Mouse (Mus musculus): Measurements from ENCODE around the gene Dgkb. TPM values are rescaled to one million over a fixed set of nuclear protein-coding genes. Genes with fewer than 3 reads are reported as not detected.

The Dgkb gene
- 0.42 and 0.77 TPM in 2 replicates for polyA plus RNA-seq (2014; fragmentation: Nextera tagmentation; extraction: Ambion mirVana)

DNA sequence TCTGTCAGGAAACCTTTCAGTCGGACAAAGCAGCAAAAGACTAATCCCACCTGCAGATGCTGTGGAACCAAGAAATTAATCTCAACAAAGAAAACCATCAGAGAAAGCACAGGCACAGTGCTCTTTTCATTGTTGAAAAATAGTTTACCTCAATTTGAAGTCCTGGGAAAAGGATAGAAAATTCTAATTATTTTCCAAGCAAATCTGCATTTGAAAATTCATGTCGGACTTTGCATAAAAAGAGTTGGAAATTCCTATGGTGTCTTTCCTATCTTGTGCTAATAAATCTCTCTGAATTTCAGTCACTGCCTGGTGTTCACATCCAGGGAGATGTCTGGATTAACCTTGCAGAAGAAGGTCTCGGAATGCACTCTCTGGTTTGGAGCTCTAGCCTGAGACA, at the start of gene Dgkb:
TSS of gene Dgkb (plus strand) at position 301 of the 400 bp plus-strand sequence.
- no peak within 1 kb of the TSS for H3K4me2 ChIP-seq (ENCODE audit: low read depth, low read length)
- H3K9me3 ChIP-seq (replicated peaks; ENCODE audit: control insufficient read depth, low read length) = no peaks in the 10 kb centered on the region
- H3K4me3 ChIP-seq (ENCODE audit: low read depth, low read length) = no peak within 1 kb of the TSS
- no peaks in the 10 kb centered on the region for H3K4me1 ChIP-seq (ENCODE audit: control insufficient read depth, insufficient read depth, low read length)
- no peaks in the 10 kb centered on the region for H3K27me3 ChIP-seq (ENCODE audit: control insufficient read depth, insufficient read depth, low read length)
- H3K9ac ChIP-seq (replicated peaks; ENCODE audit: low read length) = no peak within 1 kb of the TSS
- no peak within 1 kb of the TSS for H3K27ac ChIP-seq (replicated peaks; ENCODE audit: low read depth, low read length)
- H3K36me3 ChIP-seq (replicated peaks; ENCODE audit: control insufficient read depth, insufficient read depth, low read depth, low read length) = no peaks in the 10 kb centered on the region
- WGBS = 71% methylated on average over 3 of the region's 3 CpGs
- DNase-seq (ENCODE audit: low spot score) = no peak
- no peak for ATAC-seq (replicated peaks; ENCODE audit: insufficient number of reproducible peaks, low FRiP score, low TSS enrichment, low read depth)

DNA sequence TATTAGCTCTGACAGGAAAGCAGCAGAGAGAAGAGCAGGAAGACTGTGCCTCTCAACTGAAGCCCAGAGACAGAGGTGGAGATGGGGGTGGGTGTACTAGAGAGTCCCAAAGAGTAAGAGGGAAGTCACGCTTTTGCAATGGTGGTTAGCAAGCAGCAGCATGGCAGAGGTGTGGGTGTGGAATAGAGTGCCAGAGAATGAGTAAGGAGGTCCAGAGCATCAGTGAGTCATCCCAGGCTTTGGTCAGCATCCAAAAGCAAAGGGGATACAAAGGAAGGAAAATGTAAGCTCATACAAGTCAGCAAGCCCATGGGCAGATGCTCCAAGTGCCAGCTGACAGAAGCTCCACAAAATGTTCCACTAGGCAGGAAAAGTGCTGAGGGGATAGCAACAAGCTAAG, 47.7 kb upstream of the Dgkb start:
- Histone ChIP-seq H3K27me3 (ENCODE audit: control insufficient read depth, insufficient read depth, low read length) (no peaks in the 10 kb centered on the region), H3K27ac (replicated peaks; ENCODE audit: low read depth, low read length) (no peak overlapping the region), H3K4me3 (ENCODE audit: low read depth, low read length) (no peak overlapping the region), H3K9me3 (replicated peaks; ENCODE audit: control insufficient read depth, low read length) (no peaks in the 10 kb centered on the region), H3K4me2 (ENCODE audit: low read depth, low read length) (no peak overlapping the region), H3K36me3 (replicated peaks; ENCODE audit: control insufficient read depth, insufficient read depth, low read depth, low read length) (no peaks in the 10 kb centered on the region), H3K9ac (replicated peaks; ENCODE audit: low read length) (no peak overlapping the region), H3K4me1 (ENCODE audit: control insufficient read depth, insufficient read depth, low read length) (no peaks in the 10 kb centered on the region)
- DNase-seq (ENCODE audit: low spot score) (no peak), ATAC-seq (replicated peaks; ENCODE audit: insufficient number of reproducible peaks, low FRiP score, low TSS enrichment, low read depth) (no peak)
- 77% methylated on average over 1 of the region's 1 CpGs for WGBS

DNA sequence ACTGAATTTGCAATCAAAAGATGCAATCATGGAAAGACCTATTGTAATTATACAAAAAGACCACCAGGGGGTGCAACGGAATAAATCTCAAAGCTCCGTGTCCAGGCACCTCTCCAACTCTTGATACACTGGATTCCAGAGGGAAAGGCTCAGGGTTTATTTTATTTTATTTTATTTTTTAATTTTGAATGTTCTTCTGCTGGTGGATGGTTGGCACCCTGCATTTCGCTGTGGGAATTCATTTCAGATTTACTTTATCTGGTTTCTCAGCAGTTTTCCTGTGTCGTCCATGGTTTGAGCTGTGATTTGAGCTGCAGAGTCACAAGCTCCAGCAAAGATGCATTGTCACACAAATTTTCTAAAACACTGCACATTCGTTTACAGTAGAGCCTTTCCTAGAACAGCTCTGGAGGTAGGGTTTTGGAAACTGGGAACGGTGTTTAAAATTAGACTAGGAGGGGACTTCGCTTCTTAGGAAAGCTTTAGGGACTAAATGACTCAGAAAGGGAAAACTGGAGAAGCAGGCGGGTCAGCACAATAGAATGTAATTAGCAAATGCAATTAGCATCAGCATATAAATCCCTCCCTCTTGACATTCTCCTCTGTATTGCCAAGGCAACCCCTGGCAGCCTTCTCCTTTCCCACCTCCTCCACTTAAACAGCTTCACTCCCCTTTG, 43.7 kb upstream of the Dgkb start:
- 12% methylated on average over 8 of the region's 8 CpGs for WGBS
- Histone ChIP-seq H3K9me3 (replicated peaks; ENCODE audit: control insufficient read depth, low read length) (no peaks in the 10 kb centered on the region), H3K4me3 (ENCODE audit: low read depth, low read length) (no peak overlapping the region), H3K27me3 (ENCODE audit: control insufficient read depth, insufficient read depth, low read length) (no peaks in the 10 kb centered on the region), H3K4me2 (ENCODE audit: low read depth, low read length) (no peak overlapping the region), H3K9ac (replicated peaks; ENCODE audit: low read length) (no peak overlapping the region), H3K4me1 (ENCODE audit: control insufficient read depth, insufficient read depth, low read length) (no peaks in the 10 kb centered on the region), H3K36me3 (replicated peaks; ENCODE audit: control insufficient read depth, insufficient read depth, low read depth, low read length) (no peaks in the 10 kb centered on the region), H3K27ac (replicated peaks; ENCODE audit: low read depth, low read length) (no peak overlapping the region)
- ATAC-seq (replicated peaks; ENCODE audit: insufficient number of reproducible peaks, low FRiP score, low TSS enrichment, low read depth) (no peak), DNase-seq (ENCODE audit: low spot score) (peak; percentile 84)

DNA sequence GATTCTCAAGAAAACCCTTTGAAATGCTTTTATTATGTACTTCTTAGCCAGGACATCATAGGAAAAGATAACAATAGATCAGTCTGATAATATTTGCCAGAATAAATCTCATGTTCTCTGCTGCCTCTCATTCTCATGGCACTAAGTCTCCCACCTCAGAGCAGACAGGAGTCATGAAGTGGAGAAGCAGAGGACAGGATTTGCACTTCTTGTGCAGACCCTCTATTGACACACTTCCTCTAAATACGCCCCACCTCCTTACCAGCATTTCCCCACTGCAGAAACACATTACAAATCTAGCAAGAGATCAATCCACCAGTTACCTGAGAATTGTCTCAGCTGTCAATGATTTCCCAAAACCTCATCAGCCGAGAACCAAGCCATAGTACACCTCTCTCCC, 42.9 kb upstream of the Dgkb start:
- H3K4me2 ChIP-seq (ENCODE audit: low read depth, low read length) = no peak overlapping the region
- ATAC-seq (replicated peaks; ENCODE audit: insufficient number of reproducible peaks, low FRiP score, low TSS enrichment, low read depth) (no peak), DNase-seq (ENCODE audit: low spot score) (no peak)
- no peaks in the 10 kb centered on the region for H3K4me1 ChIP-seq (ENCODE audit: control insufficient read depth, insufficient read depth, low read length)
- no peaks in the 10 kb centered on the region for H3K9me3 ChIP-seq (replicated peaks; ENCODE audit: control insufficient read depth, low read length)
- H3K36me3 ChIP-seq (replicated peaks; ENCODE audit: control insufficient read depth, insufficient read depth, low read depth, low read length) = no peaks in the 10 kb centered on the region
- no peaks in the 10 kb centered on the region for H3K27me3 ChIP-seq (ENCODE audit: control insufficient read depth, insufficient read depth, low read length)
- no peak overlapping the region for H3K27ac ChIP-seq (replicated peaks; ENCODE audit: low read depth, low read length)
- H3K9ac ChIP-seq (replicated peaks; ENCODE audit: low read length) = no peak overlapping the region
- H3K4me3 ChIP-seq (ENCODE audit: low read depth, low read length) = no peak overlapping the region
- 38% methylated on average over 2 of the region's 2 CpGs for WGBS

DNA sequence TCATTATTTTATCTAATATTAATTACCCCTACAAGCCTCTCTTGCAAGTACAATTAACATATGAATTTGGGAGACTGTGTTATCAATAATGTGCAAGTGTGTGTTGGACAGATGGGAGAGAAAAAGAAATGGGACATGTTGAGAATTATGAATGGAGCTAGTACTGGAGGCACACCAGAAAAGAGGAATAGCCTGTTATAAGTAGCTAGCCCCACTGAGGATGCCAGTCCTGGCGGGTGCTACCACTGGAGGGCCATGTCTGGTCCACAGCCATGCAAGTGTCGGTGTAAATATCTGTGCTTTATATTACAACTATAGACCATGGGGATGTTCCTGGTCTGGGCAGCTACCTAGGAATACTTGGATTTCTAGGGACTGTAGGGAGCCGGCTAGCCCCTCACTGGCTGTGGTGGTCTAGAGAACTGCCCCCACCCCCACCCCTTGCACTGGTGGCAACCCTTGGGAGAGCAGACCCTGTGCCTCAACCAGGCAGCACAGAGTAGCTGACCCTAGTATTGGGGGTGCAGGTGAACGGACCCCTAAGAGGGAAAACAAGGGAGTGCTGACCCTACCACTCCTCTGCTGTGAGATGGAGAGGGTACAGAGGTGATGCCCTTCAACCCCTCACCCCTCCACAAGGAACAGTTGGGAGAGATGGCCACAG, 21.1 kb upstream of the Dgkb start:
- Histone ChIP-seq H3K27ac (replicated peaks; ENCODE audit: low read depth, low read length) (no peak overlapping the region), H3K9me3 (replicated peaks; ENCODE audit: control insufficient read depth, low read length) (no peaks in the 10 kb centered on the region), H3K4me3 (ENCODE audit: low read depth, low read length) (no peak overlapping the region), H3K9ac (replicated peaks; ENCODE audit: low read length) (no peak overlapping the region), H3K27me3 (ENCODE audit: control insufficient read depth, insufficient read depth, low read length) (no peaks in the 10 kb centered on the region), H3K36me3 (replicated peaks; ENCODE audit: control insufficient read depth, insufficient read depth, low read depth, low read length) (no peaks in the 10 kb centered on the region), H3K4me1 (ENCODE audit: control insufficient read depth, insufficient read depth, low read length) (no peaks in the 10 kb centered on the region), H3K4me2 (ENCODE audit: low read depth, low read length) (no peak overlapping the region)
- ATAC-seq (replicated peaks; ENCODE audit: insufficient number of reproducible peaks, low FRiP score, low TSS enrichment, low read depth) (peak; percentile 62; the same call in 1 of the 2 replicates), DNase-seq (ENCODE audit: low spot score) (no peak)
- WGBS = 91% methylated on average over 4 of the region's 4 CpGs

DNA sequence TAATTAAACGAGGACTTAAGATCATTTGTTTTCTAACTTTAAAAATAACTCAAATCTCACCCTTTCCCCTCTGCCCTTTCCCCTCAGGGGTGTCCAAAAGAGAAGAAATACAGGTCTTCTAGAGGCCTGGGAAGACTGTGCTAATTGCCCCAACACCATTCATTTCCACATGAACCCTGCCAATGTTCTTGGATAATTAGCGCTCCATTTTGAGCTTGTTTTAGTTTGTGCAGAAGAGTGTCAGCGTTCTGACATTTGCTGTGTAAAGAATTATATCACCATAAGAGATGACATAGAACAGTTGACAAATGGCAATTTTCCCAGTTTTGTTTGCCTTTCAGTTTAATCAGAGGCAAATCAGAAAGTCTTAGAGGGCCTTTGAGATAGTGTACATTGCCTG, 3.4 kb upstream of the Dgkb start:
- Histone ChIP-seq H3K4me2 (ENCODE audit: low read depth, low read length) (no peak overlapping the region), H3K4me3 (ENCODE audit: low read depth, low read length) (no peak overlapping the region), H3K36me3 (replicated peaks; ENCODE audit: control insufficient read depth, insufficient read depth, low read depth, low read length) (no peaks in the 10 kb centered on the region), H3K27me3 (ENCODE audit: control insufficient read depth, insufficient read depth, low read length) (no peaks in the 10 kb centered on the region), H3K9me3 (replicated peaks; ENCODE audit: control insufficient read depth, low read length) (no peaks in the 10 kb centered on the region), H3K9ac (replicated peaks; ENCODE audit: low read length) (no peak overlapping the region), H3K27ac (replicated peaks; ENCODE audit: low read depth, low read length) (no peak overlapping the region), H3K4me1 (ENCODE audit: control insufficient read depth, insufficient read depth, low read length) (no peaks in the 10 kb centered on the region)
- DNase-seq (ENCODE audit: low spot score) (no peak), ATAC-seq (replicated peaks; ENCODE audit: insufficient number of reproducible peaks, low FRiP score, low TSS enrichment, low read depth) (no peak)
- WGBS = 71% methylated on average over 3 of the region's 3 CpGs

DNA sequence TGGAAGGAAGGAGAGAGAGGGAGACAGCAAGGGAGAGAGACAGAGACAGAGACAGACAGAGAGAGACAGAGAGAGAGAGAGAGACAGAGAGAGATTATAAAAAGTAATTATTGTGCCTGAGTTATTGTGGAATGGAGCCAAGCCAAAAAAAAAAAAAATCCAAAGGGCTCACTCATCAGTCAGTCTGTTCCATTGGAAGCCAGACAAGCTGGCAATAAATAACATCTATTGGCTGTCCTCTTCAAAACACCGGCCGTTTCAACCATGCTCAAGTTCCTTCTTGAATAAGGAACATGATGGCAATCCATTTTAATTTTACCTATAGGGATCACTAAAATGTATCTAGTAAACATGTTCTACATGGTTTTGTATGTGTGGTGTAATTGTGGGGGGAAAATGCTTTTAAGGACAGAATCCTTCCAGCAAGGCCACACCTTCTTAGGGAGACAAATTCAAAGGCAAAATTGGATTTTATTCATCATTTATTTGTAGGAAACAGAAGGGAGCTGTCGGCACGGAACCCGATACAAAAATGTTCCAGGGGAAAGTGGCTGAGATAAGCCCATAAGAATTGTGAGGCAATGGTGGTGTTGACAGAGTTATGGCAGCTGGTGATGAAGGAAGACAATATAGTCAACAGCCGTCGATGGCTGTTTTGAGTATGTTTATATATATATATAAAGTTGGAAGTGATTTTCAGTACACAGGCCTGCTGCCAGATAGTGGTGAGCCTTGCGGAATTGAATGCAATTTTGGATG, 3.7 kb downstream of the Dgkb start:
- ATAC-seq (replicated peaks; ENCODE audit: insufficient number of reproducible peaks, low FRiP score, low TSS enrichment, low read depth) (no peak), DNase-seq (ENCODE audit: low spot score) (no peak)
- 91% methylated on average over 8 of the region's 8 CpGs for WGBS
- H3K9ac ChIP-seq (replicated peaks; ENCODE audit: low read length) = no peak overlapping the region
- H3K9me3 ChIP-seq (replicated peaks; ENCODE audit: control insufficient read depth, low read length) = no peaks in the 10 kb centered on the region
- no peaks in the 10 kb centered on the region for H3K27me3 ChIP-seq (ENCODE audit: control insufficient read depth, insufficient read depth, low read length)
- no peaks in the 10 kb centered on the region for H3K4me1 ChIP-seq (ENCODE audit: control insufficient read depth, insufficient read depth, low read length)
- H3K4me2 ChIP-seq (ENCODE audit: low read depth, low read length) = no peak overlapping the region
- H3K36me3 ChIP-seq (replicated peaks; ENCODE audit: control insufficient read depth, insufficient read depth, low read depth, low read length) = no peaks in the 10 kb centered on the region
- no peak overlapping the region for H3K27ac ChIP-seq (replicated peaks; ENCODE audit: low read depth, low read length)
- no peak overlapping the region for H3K4me3 ChIP-seq (ENCODE audit: low read depth, low read length)
